Mouse (Mus musculus) heart, postnatal 0 days (tissue): ENCODE data around the gene Rusc2.

Source experiments
- CTCF ChIP-seq: IDR thresholded peaks from 2 replicates; pipeline ENCODE4 v1.5.1; 2016; ENCODE audit warnings: antibody characterized with exemption, control low read depth, low read depth
- EP300 ChIP-seq: IDR thresholded peaks from 2 replicates; pipeline ENCODE4 v1.6.1; 2016; ENCODE audit warnings: antibody characterized with exemption, low read depth

- TF ChIP-seq EP300: no peak
- TF ChIP-seq CTCF: no peak
Measured at GRCm38 (mm10) chr4:43418973-43419656, 37.3 kb downstream of the Rusc2 start.
